Mouse (Mus musculus): ENCODE data around the gene Ier2.

DNA sequence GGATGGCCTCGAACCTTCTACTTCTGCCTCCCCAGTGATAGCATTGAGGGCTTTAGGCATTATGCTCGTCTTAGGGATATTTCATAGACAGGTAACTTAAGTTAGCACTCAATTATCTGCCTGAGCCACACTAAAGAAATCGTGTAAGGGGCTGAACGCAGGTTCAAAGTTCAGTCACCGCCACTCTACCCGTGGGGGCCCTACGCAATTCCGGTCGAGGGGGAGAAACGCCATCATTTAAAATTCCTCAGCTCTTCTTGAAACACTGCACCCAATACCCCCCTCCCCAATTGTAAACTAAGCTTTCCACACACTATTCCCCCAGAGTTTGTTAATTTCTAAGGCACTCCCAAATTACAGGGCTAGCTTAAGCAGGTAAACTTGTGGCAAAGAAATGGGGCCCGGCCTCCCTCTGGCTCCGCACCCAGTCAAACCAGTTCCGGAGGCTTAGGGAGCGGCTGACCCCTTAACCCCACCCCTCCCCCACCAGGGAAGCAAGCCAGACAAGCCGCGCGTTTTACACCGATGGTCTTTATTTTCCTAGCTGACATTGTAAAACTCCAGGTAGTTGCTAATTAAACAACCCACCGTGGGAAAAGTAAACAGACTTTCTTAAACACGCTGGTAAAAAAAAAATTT, 1.7 kb downstream of the Ier2 start:
- TF ChIP-seq ZNF384 (IDR thresholded peaks at IDR 0.05; ENCODE audit: low read depth, low read length) (no peak), MAFK (IDR thresholded peaks at IDR 0.05; ENCODE audit: insufficient read depth, low read depth, low read length) (no peak), ZC3H11A (IDR thresholded peaks at IDR 0.05; ENCODE audit: borderline replicate concordance, low read depth, low read length) (no peak), HCFC1 (IDR thresholded peaks at IDR 0.05; ENCODE audit: borderline replicate concordance, insufficient read depth, low read length) (no peak)

Measured in ES-E14 (cell line).